Mouse (Mus musculus) right cerebral cortex, postnatal 36 days (tissue): Measurements from ENCODE around the gene Klhl3.

Source experiments
- DNase-seq, 2 experiments: peaks; one replicate each; pipeline ENCODE4 v3.0.0; 2022; ENCODE audit warnings: low spot score in 2 of 2, mixed read lengths in 1 of 2

The Klhl3 gene

DNA sequence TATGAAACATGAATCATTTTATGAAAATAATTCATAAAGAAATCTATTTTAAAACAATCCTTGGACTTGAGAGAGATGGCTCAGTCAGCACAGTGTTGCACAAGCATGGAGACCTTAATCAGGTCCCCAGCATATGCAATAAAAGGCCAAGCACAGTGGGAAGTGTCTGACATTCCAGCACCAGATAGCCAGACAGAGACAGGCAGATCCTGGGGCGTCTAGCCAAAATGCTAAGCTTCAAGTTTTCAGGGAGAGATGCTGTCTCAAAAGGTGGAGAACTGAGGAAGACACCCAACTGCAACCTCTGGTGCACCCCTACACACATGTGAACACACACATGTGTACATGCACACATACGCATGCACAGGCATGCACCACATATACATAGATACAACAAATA, 153.1 kb downstream of the Klhl3 start:
- no peak for DNase-seq

DNA sequence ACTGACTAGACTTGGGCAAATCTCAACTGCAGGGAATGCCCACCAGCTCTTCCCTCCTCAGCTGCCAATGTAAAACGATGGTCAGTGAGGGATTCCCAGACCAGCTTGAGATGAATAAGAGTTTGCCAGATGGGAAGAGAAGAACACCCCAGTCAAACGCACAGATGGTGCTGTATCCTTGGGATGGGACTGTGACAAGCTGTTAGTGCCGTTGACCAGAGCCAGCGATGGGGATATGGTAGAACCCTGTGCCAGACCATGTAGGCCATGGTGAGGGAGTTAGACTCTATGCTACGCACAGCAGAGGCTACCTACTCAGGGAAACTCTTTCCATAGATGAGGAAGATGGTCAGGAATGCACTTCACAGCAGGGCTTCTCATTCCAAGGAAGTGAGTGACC, 153.6 kb downstream of the Klhl3 start:
- DNase-seq = no peak
